Mouse (Mus musculus) heart, postnatal 4 days (tissue): ENCODE results near the gene Parp11. TPM values are rescaled to one million over a fixed set of nuclear protein-coding genes. Genes with fewer than 3 reads are reported as not detected.
"Not testable (repeated sequence)": the region's sequence is repeated elsewhere in the genome, so short reads cannot be mapped to it uniquely, and the experiment has no call there.

Source experiments
- DNase-seq: peaks from one replicate; pipeline ENCODE4 v3.0.0; 2021
- total RNA-seq, 2 experiments: library from RNA; stranded (reverse); gene quantifications; 2 replicates each; pipeline ENCODE4 v1.2.3; 2021

The Parp11 gene
- total RNA-seq, 2 experiments from 2014 or later = 13.7 to 18.5 TPM

GRCm38 (mm10) chr6:127496841-127497656 lies 50.4 kb downstream of the Parp11 start:
- DNase-seq = no peak

DNA sequence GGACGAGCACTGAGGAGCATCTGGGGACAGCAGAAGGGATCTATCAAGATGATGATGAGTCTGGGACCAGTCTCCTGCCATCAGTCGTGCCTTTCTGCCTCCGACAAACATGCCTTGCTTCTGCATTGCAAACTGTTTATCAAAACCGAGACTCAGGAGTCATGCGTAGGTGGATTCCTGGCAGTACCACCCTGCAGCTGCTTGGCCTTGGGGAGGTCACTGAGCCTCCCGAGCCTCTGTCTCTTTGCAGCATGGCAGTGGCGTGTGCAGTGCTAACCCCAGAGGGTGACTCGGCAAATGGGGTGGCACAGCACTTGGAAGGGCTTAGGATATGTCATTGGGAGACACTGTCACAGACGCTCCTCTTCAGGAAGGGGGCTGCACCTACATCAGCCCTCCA lies 53.5 kb downstream of the Parp11 start:
- DNase-seq = no peak

DNA sequence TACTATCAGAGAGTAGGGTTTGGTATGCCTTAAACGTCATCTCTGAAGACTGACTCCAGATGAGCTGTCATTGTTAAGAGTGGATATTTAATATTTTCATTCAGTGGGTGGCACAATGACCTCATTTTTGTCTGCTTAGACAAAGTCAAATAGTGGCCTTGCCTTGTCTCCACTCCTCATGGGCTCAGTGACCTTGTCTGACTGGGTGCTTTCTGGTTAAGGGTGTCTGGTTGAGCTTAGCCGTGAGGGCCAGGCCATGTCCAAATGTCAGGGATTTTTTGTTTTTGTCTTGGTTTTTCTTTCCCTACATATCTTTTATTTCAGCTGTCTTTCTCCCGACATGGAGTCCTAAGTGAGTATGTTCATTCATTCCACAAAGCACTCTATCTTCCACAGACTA lies 54.2 kb downstream of the Parp11 start:
- DNase-seq = no peak

DNA sequence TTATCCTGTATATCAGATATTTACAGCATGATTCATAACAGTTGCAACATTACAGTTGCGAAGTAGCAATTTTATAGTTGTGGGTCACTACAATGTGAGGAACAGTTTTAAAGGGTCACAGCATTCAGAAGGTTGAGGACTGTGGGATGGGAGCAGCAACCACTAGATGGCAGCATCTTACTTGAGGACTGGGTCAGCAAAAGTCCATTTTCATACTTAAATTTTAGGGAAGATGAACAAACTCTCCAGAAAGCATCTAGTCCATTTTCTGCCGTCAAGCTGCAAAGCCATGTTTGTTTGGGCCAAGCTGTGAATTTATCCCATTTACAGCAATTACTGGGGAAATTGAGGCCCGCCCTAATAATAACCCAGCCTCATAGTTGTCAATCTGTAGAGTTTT lies 55.9 kb downstream of the Parp11 start:
- DNase-seq = peak; percentile 70

DNA sequence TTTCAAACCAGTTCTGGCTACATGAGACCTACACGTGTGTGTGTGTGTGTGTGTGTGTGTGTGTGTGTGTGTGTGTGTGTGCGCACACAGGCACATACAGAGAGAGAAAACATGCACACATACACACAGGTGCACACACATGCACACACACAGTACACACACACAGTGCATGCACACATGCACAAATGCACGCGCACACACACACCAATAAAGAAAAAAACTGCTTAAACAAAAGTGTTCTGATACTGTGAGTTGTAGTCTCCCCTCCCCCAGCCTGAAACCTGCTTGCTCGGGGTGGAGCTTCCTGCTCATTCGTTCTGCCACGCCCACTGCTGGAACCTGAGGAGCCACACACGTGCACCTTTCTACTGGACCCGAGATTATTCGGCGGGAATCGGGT lies 67.1 kb downstream of the Parp11 start:
- DNase-seq = not testable (repeated sequence)

GRCm38 (mm10) chr6:127521176-127521575 lies 74.5 kb downstream of the Parp11 start:
- no peak for DNase-seq

DNA sequence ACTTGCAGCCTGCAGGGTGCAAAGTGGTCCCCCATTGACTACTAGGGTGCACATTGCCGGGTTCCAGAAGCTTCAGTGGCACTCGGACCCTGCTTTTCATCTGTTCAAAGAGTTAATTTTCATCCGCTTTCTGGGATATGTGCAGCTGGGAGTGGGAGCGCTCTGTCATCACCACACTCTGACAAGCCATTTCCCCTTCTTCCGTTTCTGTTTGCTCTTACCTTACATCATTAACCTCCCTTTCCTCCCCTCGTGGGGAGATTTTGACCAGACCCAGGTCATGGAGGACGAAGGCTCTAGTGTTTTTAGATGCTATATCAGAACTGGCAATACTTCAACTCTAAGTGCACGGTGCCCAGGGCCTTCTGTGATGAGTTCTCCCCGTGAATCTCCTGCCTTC lies 75.7 kb downstream of the Parp11 start:
- DNase-seq = no peak

GRCm38 (mm10) chr6:127524442-127524841 lies 77.8 kb downstream of the Parp11 start:
- peak; percentile 75 for DNase-seq

- no peak for DNase-seq
Observed at GRCm38 (mm10) chr6:127528625-127529024, 82.0 kb downstream of the Parp11 start.

DNA sequence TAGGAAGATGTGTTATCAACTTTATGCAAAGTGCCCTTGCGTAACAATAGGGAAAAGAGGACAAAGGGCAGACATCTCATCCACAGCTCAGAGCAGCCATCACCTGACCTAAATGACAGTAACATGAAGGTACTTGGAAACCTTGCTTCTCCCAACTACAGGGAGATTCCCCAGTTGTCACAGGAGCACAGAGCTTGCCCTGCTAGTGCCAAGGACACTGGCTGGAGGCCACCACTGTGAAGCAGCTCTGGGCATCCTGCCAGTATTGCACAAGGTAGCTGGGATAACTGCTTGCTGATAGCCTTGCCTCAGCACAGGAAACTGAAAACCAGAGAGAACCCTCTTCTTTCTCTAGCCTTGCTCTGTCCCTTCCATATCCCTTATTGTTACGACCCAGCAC lies 82.8 kb downstream of the Parp11 start:
- DNase-seq = peak; percentile 93

DNA sequence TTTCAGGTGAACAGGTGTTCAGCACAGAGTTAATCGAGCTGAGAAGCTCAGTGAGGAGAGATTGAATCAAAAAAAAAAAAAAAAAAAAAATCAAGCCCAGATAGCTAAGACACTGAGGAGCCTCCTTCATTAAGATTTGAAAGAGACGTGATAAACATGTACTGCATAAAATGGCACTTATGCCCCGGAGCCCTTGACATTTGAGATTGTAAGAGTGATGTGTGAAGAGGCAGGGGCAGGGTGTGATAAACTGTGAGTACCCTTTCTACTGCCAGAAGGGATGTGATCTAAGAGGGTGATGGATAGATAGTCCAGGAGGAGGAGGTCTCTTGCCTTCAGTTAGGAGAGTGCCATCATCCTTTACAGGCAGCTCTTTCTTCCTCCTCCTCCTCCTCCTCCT lies 83.6 kb downstream of the Parp11 start:
- no peak for DNase-seq

DNA sequence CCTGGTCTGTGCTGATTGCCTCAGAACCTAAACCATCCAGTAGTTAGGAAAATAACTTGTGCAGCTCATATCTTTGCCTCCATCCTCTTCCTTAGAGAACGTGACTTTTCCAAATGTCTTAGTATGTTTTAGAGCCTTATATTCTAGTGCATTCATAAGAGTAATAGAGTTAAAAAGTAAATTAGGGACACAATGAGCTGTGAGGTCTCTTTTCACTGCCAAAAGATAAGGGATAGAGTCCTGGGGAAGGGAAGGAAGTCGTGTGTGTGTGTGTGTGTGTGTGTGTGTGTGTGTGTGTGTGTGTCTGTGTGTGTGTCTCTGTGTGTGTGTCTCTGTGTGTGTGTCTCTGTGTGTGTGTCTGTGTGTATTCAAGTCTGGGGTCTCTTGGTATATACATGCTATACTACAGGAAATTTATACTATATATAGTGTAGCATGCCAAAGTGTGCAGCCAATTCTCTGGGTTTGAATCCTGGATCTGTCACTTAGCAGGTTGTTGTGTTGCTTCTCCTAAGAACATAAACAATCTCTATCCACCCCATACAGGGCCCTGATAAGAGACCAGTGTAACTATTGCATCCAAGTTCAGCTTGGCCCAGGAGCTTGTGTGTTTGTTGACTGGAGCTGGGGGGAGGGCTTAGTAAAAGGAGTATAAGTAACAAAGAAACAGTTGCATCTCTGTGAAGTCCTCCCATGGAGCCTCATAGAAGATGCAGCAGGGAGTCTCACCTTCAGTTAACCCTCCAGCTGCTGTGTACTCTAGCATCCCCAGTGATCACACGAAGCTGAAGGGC lies 85.0 kb downstream of the Parp11 start:
- DNase-seq = no peak

- DNase-seq = no peak
Observed at GRCm38 (mm10) chr6:127532304-127532703, 85.7 kb downstream of the Parp11 start.

DNA sequence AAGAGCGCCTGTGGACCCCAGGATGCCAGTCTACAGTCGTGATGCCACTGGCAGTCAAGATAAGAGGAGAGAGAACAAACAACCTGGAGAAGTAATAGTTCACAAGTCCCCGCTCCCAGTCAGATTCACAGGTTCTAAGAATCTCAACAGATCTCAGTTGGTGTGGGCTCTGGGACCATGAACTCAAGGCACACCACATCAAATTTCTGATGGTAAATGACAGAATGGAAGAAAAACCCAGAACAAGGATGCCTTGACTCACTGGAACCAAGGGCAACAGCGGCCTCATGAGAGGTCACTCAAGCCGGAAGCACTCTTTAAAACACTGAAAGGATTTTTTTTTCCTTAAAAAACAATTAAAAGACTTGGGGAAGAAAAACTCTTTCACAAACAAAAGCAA lies 87.1 kb downstream of the Parp11 start:
- DNase-seq = no peak

DNA sequence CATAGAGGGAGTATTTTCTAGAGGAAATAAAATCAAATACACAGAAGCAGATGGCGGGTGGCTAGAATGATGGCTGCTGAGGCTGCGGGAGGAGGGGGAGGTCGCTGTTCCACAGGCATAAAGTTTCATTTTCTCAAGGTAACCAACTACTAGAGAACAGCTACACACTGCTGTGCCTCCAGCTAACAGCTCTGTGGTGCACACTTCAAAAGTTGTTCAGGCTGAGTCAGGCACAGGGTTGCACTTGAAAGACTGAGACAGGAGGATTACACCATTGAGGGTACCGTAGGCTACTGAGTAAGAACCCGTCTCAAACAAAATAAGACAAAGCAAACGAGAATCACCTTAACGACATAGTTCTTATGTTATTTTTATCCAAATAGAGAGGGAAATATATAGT lies 90.4 kb downstream of the Parp11 start:
- DNase-seq = no peak

DNA sequence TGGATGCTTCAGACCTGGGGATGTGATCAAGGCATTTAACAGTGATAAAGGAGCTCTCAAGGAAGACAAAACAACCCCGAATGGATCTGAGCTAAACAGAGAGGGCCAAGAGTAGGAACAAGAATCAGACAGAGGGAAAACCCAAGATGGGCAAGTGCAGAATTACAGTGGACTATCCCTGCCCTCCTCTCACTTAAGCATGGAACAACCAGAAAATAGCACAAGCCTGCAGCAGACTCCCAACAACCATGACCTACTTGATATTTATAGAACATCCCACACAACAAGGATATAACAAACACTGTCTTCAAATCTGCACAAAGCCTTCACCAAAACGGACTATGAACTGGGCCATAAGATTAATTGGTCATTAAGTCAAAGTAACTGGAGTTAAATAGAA lies 91.5 kb downstream of the Parp11 start:
- no peak for DNase-seq

DNA sequence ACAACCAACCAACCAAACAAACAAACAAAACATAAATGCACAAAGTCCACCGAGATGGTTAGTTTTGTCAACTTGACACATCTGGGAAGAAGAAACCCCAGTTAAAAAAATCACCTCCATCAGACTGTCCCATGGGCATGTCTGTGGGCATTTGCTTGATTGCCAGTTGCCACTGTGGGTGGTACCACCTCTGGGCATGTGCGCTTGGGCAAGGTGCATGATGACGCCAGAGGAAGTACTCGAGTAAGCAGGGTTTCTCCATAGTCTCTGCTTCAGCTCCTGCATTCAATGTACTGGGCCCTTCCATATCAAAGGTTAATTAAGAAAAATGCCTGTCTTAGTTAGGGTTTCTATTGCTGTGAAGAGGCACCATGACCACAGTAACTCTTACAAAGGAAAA lies 92.6 kb downstream of the Parp11 start:
- DNase-seq = no peak

- DNase-seq = no peak
Observed at GRCm38 (mm10) chr6:127539659-127540058, 93.0 kb downstream of the Parp11 start.

DNA sequence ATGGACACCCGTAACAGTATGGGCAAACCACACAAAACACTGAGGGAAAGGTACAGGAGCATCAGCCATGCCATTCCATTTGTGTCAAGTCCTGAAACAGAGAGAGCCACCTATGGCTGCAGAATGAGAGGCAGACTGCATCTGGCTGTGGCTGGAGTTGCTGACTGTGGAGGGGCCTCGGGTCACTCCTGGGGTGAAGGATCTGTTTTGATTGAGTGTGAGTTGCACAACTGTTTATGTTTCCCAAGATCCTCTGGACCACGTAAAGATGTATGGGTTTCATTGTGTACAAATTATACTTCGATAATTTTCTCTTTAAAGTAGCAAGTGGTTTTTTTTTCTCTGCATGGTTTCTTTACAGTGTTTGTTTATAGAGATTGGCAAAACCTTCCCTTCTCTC lies 93.9 kb downstream of the Parp11 start:
- no peak for DNase-seq

DNA sequence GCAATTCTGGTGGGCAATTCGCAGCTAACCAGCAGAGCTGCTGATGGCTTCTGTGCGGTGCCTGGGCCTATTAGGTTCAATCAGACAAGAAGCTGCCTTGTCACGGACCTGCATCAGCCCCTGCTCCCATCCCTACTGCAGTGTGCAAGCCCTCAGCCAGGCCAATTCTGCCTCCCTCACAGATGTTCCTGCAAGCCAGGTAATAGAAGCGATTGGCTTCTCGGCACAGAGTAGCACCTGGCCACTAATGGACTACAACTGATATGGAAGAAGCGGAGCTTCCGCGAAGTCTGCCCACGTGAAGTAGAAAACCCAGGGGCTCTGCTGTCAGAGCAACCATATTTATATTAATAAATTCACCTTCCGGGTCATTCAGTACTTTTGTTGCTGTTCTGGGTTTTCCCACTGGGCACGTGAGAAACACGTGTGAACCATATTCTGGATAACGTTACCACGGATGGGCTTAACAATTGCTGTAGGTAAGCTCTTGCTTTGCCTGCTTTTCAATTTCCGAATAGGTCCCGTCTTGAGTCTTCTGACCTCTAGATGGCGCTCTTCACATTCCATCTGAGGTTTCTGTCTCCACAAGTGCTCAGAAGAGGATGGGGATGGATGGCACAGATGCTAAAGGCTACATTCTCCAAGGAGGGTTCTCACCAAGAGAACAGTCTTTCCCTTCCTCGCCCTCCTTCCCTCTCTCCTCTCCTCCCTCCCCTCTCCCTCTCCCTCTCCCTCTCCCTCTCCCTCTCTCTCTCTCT lies 95.2 kb downstream of the Parp11 start:
- peak; percentile 68 for DNase-seq
